Mouse (Mus musculus) ES-Bruce4 (cell line): ENCODE data around the gene Crybb3. TPM values are rescaled to one million over a fixed set of nuclear protein-coding genes. Genes with fewer than 3 reads are reported as not detected.

Experiments used
- H3K27ac ChIP-seq: 2 replicates; pipeline ENCODE4 v1.5.1; 2012; ENCODE audit warnings: low read length, inconsistent platforms; ENCODE audit not compliant: insufficient read depth
- H3K27me3 ChIP-seq: 2 replicates; pipeline ENCODE4 v1.6.1; 2012; ENCODE audit warnings: mild to moderate bottlenecking, low read length, inconsistent platforms; ENCODE audit not compliant: control insufficient read depth, poor library complexity, insufficient read depth, severe bottlenecking
- H3K36me3 ChIP-seq: 2 replicates; pipeline ENCODE4 v1.6.1; 2012; ENCODE audit warnings: inconsistent platforms, mild to moderate bottlenecking, low read length, moderate library complexity; ENCODE audit not compliant: control insufficient read depth, poor library complexity, insufficient read depth, severe bottlenecking
- H3K4me1 ChIP-seq: one replicate; pipeline ENCODE4 v1.8.1; 2011; ENCODE audit warnings: low read length; ENCODE audit not compliant: control insufficient read depth, insufficient read depth
- H3K4me3 ChIP-seq: 2 replicates; pipeline ENCODE4 v1.5.1; 2011; ENCODE audit warnings: low read depth, mild to moderate bottlenecking, low read length
- H3K9ac ChIP-seq: 2 replicates; pipeline ENCODE4 v1.6.1; 2012; ENCODE audit warnings: low read depth, mild to moderate bottlenecking, inconsistent platforms; ENCODE audit not compliant: poor library complexity, severe bottlenecking
- H3K9me3 ChIP-seq: replicated peaks from 2 replicates; pipeline ENCODE4 v1.6.1; 2012; ENCODE audit warnings: mild to moderate bottlenecking, low read length, inconsistent platforms; ENCODE audit not compliant: control insufficient read depth, poor library complexity, insufficient read depth, severe bottlenecking
- CTCF ChIP-seq: IDR thresholded peaks from one replicate; pipeline ENCODE4 v1.8.1; 2011; ENCODE audit warnings: low read depth, low read length
- EP300 ChIP-seq: IDR thresholded peaks from 2 replicates; pipeline ENCODE4 v1.6.1; 2011; ENCODE audit warnings: low read depth, low read length; ENCODE audit not compliant: insufficient read depth
- POLR2A ChIP-seq: IDR thresholded peaks from one replicate; pipeline ENCODE4 v1.8.1; 2011; ENCODE audit warnings: low read length; ENCODE audit not compliant: insufficient read depth
- polyA plus RNA-seq: library from polyadenylated mRNA; stranded (reverse); fragments of >200 nt; gene quantifications from 2 replicates; pipeline ENCODE4 v1.2.4, GENCODE M21; 2011; ENCODE audit warnings: low read depth; ENCODE audit not compliant: missing spikeins, insufficient read depth, insufficient read length

Crybb3 gene
- polyA plus RNA-seq, 1 experiment: not detected

DNA sequence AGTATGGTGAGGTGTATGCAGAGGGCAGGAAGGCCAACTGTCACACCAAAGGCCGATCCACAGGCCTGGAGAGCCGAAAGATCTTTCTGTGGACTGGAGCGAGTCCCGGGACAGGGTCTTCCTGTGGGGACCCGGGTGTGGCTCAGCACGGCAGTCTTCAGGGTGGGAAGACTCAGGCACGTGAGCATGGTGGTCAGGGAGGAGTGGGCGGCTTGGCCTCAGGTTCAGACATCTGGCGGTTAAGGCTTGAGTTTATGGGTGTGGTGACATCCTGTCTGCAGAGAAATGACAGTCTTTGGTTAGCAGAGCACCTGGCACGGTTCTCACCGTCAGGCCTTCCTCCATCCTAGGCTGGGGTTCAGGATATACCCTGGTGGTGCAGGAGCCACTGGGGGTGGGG lies 9.4 kb upstream of the Crybb3 start:
- Histone ChIP-seq H3K27ac (no peak overlapping the region), H3K4me3 (no peak overlapping the region), H3K36me3 (no peaks in the 10 kb centered on the region; the same call in 1 of the 2 replicates), H3K9ac (no peak overlapping the region), H3K27me3 (no peaks in the 10 kb centered on the region), H3K4me1 (no peaks in the 10 kb centered on the region), H3K9me3 (no peaks in the 10 kb centered on the region)
- TF ChIP-seq EP300 (no peak), POLR2A (no peak), CTCF (no peak)

DNA sequence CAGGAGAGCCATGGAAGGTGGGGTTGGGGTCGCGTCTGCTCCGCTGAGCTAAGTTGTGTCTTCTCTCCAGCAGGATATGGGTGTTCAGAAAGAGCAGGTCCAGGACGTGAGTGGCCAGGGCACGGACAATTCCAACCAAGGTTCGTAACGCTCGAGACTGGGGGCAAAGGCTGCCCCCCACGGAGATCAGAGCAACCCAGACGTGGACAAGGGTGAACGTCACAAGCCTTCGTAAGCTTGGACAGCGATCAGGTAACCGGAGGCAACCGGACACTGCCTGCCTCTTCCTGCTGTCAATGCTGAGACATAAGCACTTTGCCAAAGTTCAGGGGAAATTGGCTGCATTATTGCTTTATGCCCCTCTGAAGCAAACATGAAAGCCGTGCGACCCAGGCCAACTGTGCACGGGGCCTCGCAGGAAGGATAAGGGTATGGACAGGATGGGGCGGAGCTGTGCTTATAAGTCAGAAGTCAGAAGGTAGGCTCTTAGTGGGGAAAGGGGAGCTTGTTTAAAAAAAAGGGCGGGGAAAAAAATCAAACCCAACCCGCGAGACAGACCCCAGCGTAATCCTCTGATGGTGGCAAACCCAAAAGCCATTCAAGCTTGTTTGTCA lies 8.8 kb upstream of the Crybb3 start:
- TF ChIP-seq POLR2A (no peak), EP300 (no peak), CTCF (no peak)
- Histone ChIP-seq H3K36me3 (no peaks in the 10 kb centered on the region; the same call in 1 of the 2 replicates), H3K4me1 (no peaks in the 10 kb centered on the region), H3K9ac (no peak overlapping the region), H3K9me3 (no peaks in the 10 kb centered on the region), H3K27me3 (no peaks in the 10 kb centered on the region), H3K27ac (no peak overlapping the region), H3K4me3 (no peak overlapping the region)

- TF ChIP-seq POLR2A: no peak
- TF ChIP-seq EP300: no peak
- no peak for TF ChIP-seq CTCF
- H3K4me3 ChIP-seq: no peak overlapping the region
- no peaks in the 10 kb centered on the region for H3K9me3 ChIP-seq
- H3K27me3 ChIP-seq: no peaks in the 10 kb centered on the region
- no peak overlapping the region for H3K27ac ChIP-seq
- no peaks in the 10 kb centered on the region; the same call in 1 of the 2 replicates for H3K36me3 ChIP-seq
- no peak overlapping the region for H3K9ac ChIP-seq
- H3K4me1 ChIP-seq: no peaks in the 10 kb centered on the region
Measured at GRCm38 (mm10) chr5:113087465-113087864, 6.1 kb upstream of the Crybb3 start.

DNA sequence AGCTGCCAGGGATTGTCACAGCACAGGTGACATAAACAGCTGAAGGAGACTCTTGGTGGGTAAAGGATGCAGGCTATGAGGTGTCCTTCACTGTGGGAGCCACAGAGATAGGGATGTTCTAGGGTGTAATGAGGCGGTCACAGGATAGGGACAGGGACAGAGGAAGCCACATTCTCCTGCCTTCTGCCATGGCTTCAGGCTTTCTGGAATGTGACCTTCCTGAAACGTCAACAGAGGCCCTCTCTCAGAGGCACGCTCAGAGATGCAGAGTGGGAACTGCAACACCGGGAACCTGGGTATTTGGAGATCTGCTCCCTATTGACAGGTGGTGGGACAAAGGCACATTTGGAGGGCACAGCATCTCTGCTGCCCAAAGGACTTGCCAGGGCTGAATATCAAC lies 5.6 kb upstream of the Crybb3 start:
- no peak for TF ChIP-seq EP300
- no peak for TF ChIP-seq POLR2A
- TF ChIP-seq CTCF: no peak

GRCm38 (mm10) chr5:113086439-113086838 lies 5.1 kb upstream of the Crybb3 start:
- Histone ChIP-seq H3K4me1 (no peaks in the 10 kb centered on the region), H3K9ac (no peak overlapping the region), H3K27me3 (no peaks in the 10 kb centered on the region), H3K4me3 (no peak overlapping the region), H3K36me3 (no peaks in the 10 kb centered on the region; the same call in 1 of the 2 replicates), H3K9me3 (no peaks in the 10 kb centered on the region), H3K27ac (no peak overlapping the region)
- TF ChIP-seq POLR2A (no peak), CTCF (no peak), EP300 (no peak)

More for the DNA sequence above, 5.6 kb upstream of the Crybb3 start:
- Histone ChIP-seq H3K4me3 (no peak overlapping the region), H3K27ac (no peak overlapping the region), H3K36me3 (no peaks in the 10 kb centered on the region; the same call in 1 of the 2 replicates), H3K27me3 (no peaks in the 10 kb centered on the region), H3K4me1 (no peaks in the 10 kb centered on the region), H3K9ac (no peak overlapping the region), H3K9me3 (no peaks in the 10 kb centered on the region)

GRCm38 (mm10) chr5:113085931-113086330 lies 4.5 kb upstream of the Crybb3 start:
- Histone ChIP-seq H3K9ac (no peak overlapping the region), H3K4me3 (no peak overlapping the region), H3K27me3 (no peaks in the 10 kb centered on the region), H3K4me1 (no peaks in the 10 kb centered on the region), H3K27ac (no peak overlapping the region), H3K9me3 (no peaks in the 10 kb centered on the region), H3K36me3 (no peaks in the 10 kb centered on the region; the same call in 1 of the 2 replicates)
- TF ChIP-seq POLR2A (no peak), CTCF (no peak), EP300 (no peak)
